ENCODE assay signal across 32 mouse cellular contexts in genomic region chr10:110810528-110810927, GRCm38 (mm10).
"Had no signal": no experiment of that assay in that cellular context is flagged by ENCODE, and none has a peak within 500 bp of the region (broad histone marks: within the 10 kb centered on the region; RNA-seq: fewer than 3 reads in every experiment).

No protein-coding gene starts in this region.

- H3K9me3 ChIP-seq: limb, embryonic 10.5 days; limb, embryonic 12.5 days; limb, embryonic 13.5 days; limb, embryonic 15.5 days; liver, embryonic 12.5 days; liver, embryonic 13.5 days; liver, embryonic 15.5 days; lung, embryonic 15.5 days; megakaryocyte, embryonic 14.5 days; midbrain, embryonic 10.5 days; midbrain, embryonic 12.5 days; midbrain, embryonic 13.5 days; midbrain, embryonic 15.5 days had no signal

- DNase-seq: left cerebral cortex, postnatal 4 days; liver; liver, embryonic 13.5 days; liver, postnatal 0 days; lung, adult 18-20 months; lung, adult 2 months; lung, embryonic 14.5 days; lung, postnatal 10 days; lung, postnatal 14 days; lung, postnatal 36 days; lung, postnatal 4 days; midbrain, embryonic 14.5 days had no signal

- ATAC-seq: liver, embryonic 12.5 days; liver, postnatal 0 days; lung, postnatal 0 days; midbrain, embryonic 13.5 days; midbrain, embryonic 15.5 days; midbrain, embryonic 16.5 days had no signal

- H3K36me3 ChIP-seq: limb, embryonic 10.5 days; limb, embryonic 12.5 days; limb, embryonic 13.5 days; limb, embryonic 15.5 days; liver, embryonic 12.5 days; liver, embryonic 13.5 days; liver, embryonic 15.5 days; lung, embryonic 15.5 days; midbrain, embryonic 10.5 days; midbrain, embryonic 12.5 days; midbrain, embryonic 13.5 days; midbrain, embryonic 15.5 days had no signal

- H3K4me2 ChIP-seq: limb, embryonic 12.5 days; limb, embryonic 13.5 days; limb, embryonic 15.5 days; liver, embryonic 11.5 days; liver, embryonic 12.5 days; liver, embryonic 13.5 days; liver, embryonic 15.5 days; lung, embryonic 14.5 days; lung, embryonic 15.5 days; midbrain, embryonic 11.5 days; midbrain, embryonic 12.5 days; midbrain, embryonic 13.5 days; midbrain, embryonic 15.5 days had no signal

- H3K4me1 ChIP-seq: liver, embryonic 12.5 days; liver, embryonic 13.5 days; liver, embryonic 15.5 days; lung, embryonic 15.5 days; midbrain, embryonic 13.5 days; midbrain, embryonic 15.5 days had no signal

- H3K9ac ChIP-seq: limb, embryonic 12.5 days; limb, embryonic 13.5 days; limb, embryonic 15.5 days; liver, embryonic 12.5 days; liver, embryonic 13.5 days; liver, embryonic 14.5 days; liver, embryonic 15.5 days; liver, postnatal 0 days; lung, embryonic 14.5 days; lung, embryonic 15.5 days; midbrain, embryonic 12.5 days; midbrain, embryonic 13.5 days; midbrain, embryonic 15.5 days had no signal

- H3K27me3 ChIP-seq: limb, embryonic 12.5 days; limb, embryonic 13.5 days; limb, embryonic 15.5 days; liver, embryonic 12.5 days; liver, embryonic 13.5 days; liver, embryonic 15.5 days; lung, embryonic 15.5 days; midbrain, embryonic 12.5 days; midbrain, embryonic 13.5 days; midbrain, embryonic 15.5 days had no signal

- H3K4me3 ChIP-seq: left cerebral cortex, adult 2 months; limb, embryonic 10.5 days; limb, embryonic 12.5 days; limb, embryonic 13.5 days; limb, embryonic 15.5 days; liver, embryonic 12.5 days; liver, embryonic 13.5 days; liver, embryonic 15.5 days; lung, embryonic 15.5 days; megakaryocyte, embryonic 14.5 days; midbrain, embryonic 10.5 days; midbrain, embryonic 12.5 days; midbrain, embryonic 13.5 days; midbrain, embryonic 15.5 days; myocyte had no signal

- H3K27ac ChIP-seq: left cerebral cortex, adult 2 months; limb, embryonic 10.5 days; limb, embryonic 12.5 days; limb, embryonic 13.5 days; limb, embryonic 15.5 days; liver, embryonic 12.5 days; liver, embryonic 13.5 days; liver, embryonic 14.5 days; liver, embryonic 15.5 days; lung, embryonic 15.5 days; macrophage; midbrain, embryonic 10.5 days; midbrain, embryonic 12.5 days; midbrain, embryonic 13.5 days; midbrain, embryonic 15.5 days had no signal
